Mouse (Mus musculus): ENCODE results near the gene Fgfr2. TPM values are rescaled to one million over a fixed set of nuclear protein-coding genes. Genes with fewer than 3 reads are reported as not detected.
A peak's percentile ranks its signal among the peaks of the same experiment; 100 is the strongest.

Gene Fgfr2
- polyA plus RNA-seq, 1 experiment from 2014 or later = 133 TPM

DNA sequence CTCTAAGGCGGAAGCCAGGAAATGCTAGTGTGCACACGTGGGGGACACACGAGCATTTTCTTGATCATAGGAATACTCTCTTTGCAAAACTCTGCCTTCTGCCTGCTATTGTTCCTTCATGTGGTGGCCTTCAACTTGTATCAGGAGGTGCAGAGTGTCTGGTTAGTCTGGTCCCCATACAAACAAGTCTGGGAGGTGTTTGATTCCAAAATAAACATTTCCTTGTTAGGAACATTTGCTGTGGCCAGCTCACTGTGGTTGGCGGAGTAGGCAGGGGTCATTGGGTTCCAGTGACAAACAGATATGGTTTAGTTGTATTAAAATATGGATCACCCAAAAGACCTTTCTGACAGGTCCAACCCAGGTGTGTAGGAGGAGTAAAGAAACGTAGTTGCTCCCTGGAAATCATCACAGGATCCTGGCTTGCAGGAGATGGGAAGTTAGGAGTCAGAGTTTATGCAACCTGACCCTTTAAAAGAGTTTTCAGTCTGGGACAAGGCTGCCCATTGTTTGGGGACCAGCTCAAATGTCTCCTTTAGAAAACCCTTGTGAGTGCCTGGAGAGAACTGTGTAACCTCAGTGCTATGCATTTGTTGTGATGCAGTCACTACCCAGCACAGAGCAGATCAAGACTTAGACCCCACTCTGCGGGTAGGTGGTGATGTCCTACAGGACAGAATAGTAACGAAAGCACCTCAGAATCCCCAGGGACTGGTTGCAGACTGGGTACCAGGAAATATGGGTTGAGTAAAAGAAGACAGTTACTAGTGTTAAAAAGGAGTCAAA is 235.9 kb downstream of the Fgfr2 start:
- Histone ChIP-seq H3K4me2 (replicated peaks; ENCODE audit: low read depth, low read length) (no peak overlapping the region), H3K36me3 (ENCODE audit: control insufficient read depth, insufficient read depth, low read length) (peaks cover 24% of the 10 kb centered on the region), H3K27ac (ENCODE audit: low read depth, low read length) (0 out of 2 replicates have a peak overlapping the region, but pooled peaks have one; percentile 10), H3K9me3 (ENCODE audit: control insufficient read depth, low read length) (no peaks in the 10 kb centered on the region), H3K9ac (ENCODE audit: low read depth, low read length) (no peak overlapping the region), H3K4me1 (ENCODE audit: control insufficient read depth, insufficient read depth, low read length) (no peaks in the 10 kb centered on the region), H3K4me3 (ENCODE audit: low read length) (no peak overlapping the region), H3K27me3 (ENCODE audit: control insufficient read depth, insufficient read depth, low read length) (no peaks in the 10 kb centered on the region)
- 0 out of 2 replicates have a peak, but pooled peaks have one; percentile 52 for ATAC-seq (ENCODE audit: low FRiP score, low TSS enrichment)
- WGBS = 39% methylated on average over 7 of the region's 7 CpGs

DNA sequence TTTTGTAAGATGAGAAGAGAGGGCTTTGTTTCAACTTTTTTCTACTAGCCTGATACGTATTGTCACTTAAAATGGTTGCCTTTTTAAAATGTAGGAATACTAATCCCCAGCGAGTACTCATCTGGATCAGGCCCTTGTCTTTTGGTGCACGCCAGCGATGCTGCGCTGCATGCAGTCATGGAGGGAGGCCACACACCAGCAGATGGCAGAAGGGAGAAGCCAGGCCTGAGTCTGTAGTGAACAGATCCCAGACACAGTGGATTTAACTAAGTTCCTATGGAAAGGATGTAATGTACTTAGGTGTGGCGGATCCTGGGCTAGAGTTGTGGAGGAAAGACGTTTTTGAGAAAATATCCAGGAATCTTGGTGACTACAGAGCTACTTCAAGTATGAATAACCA is 239.1 kb downstream of the Fgfr2 start:
- ATAC-seq (ENCODE audit: low FRiP score, low TSS enrichment) = no peak
- H3K36me3 ChIP-seq (ENCODE audit: control insufficient read depth, insufficient read depth, low read length) = peaks cover 54% of the 10 kb centered on the region
- H3K27ac ChIP-seq (ENCODE audit: low read depth, low read length) = no peak overlapping the region
- WGBS = 90% methylated on average over 7 of the region's 7 CpGs
- H3K9ac ChIP-seq (ENCODE audit: low read depth, low read length) = no peak overlapping the region
- H3K4me2 ChIP-seq (replicated peaks; ENCODE audit: low read depth, low read length) = no peak overlapping the region
- H3K4me3 ChIP-seq (ENCODE audit: low read length) = no peak overlapping the region
- H3K9me3 ChIP-seq (ENCODE audit: control insufficient read depth, low read length) = no peaks in the 10 kb centered on the region
- no peaks in the 10 kb centered on the region for H3K27me3 ChIP-seq (ENCODE audit: control insufficient read depth, insufficient read depth, low read length)
- H3K4me1 ChIP-seq (ENCODE audit: control insufficient read depth, insufficient read depth, low read length) = no peaks in the 10 kb centered on the region

- no peak overlapping the region for H3K4me3 ChIP-seq (ENCODE audit: low read length)
- H3K36me3 ChIP-seq (ENCODE audit: control insufficient read depth, insufficient read depth, low read length) = peaks cover 69% of the 10 kb centered on the region
- no peak for ATAC-seq (ENCODE audit: low FRiP score, low TSS enrichment)
- H3K4me2 ChIP-seq (replicated peaks; ENCODE audit: low read depth, low read length) = no peak overlapping the region
- no peaks in the 10 kb centered on the region for H3K27me3 ChIP-seq (ENCODE audit: control insufficient read depth, insufficient read depth, low read length)
- H3K27ac ChIP-seq (ENCODE audit: low read depth, low read length) = no peak overlapping the region
- H3K9me3 ChIP-seq (ENCODE audit: control insufficient read depth, low read length) = no peaks in the 10 kb centered on the region
- 72% methylated on average over 2 of the region's 2 CpGs for WGBS
- H3K4me1 ChIP-seq (ENCODE audit: control insufficient read depth, insufficient read depth, low read length) = no peaks in the 10 kb centered on the region
- no peak overlapping the region for H3K9ac ChIP-seq (ENCODE audit: low read depth, low read length)
Observed at GRCm38 (mm10) chr7:132882343-132882742, 240.8 kb downstream of the Fgfr2 start.

- Histone ChIP-seq H3K27me3 (ENCODE audit: control insufficient read depth, insufficient read depth, low read length) (no peaks in the 10 kb centered on the region), H3K9ac (ENCODE audit: low read depth, low read length) (no peak overlapping the region), H3K4me2 (replicated peaks; ENCODE audit: low read depth, low read length) (no peak overlapping the region), H3K27ac (ENCODE audit: low read depth, low read length) (no peak overlapping the region), H3K4me1 (ENCODE audit: control insufficient read depth, insufficient read depth, low read length) (no peaks in the 10 kb centered on the region), H3K9me3 (ENCODE audit: control insufficient read depth, low read length) (no peaks in the 10 kb centered on the region), H3K36me3 (ENCODE audit: control insufficient read depth, insufficient read depth, low read length) (peaks cover 90% of the 10 kb centered on the region), H3K4me3 (ENCODE audit: low read length) (no peak overlapping the region)
- 94% methylated on average over 1 of the region's 1 CpGs for WGBS
- ATAC-seq (ENCODE audit: low FRiP score, low TSS enrichment) = no peak
Observed at GRCm38 (mm10) chr7:132880276-132880675, 242.9 kb downstream of the Fgfr2 start.

DNA sequence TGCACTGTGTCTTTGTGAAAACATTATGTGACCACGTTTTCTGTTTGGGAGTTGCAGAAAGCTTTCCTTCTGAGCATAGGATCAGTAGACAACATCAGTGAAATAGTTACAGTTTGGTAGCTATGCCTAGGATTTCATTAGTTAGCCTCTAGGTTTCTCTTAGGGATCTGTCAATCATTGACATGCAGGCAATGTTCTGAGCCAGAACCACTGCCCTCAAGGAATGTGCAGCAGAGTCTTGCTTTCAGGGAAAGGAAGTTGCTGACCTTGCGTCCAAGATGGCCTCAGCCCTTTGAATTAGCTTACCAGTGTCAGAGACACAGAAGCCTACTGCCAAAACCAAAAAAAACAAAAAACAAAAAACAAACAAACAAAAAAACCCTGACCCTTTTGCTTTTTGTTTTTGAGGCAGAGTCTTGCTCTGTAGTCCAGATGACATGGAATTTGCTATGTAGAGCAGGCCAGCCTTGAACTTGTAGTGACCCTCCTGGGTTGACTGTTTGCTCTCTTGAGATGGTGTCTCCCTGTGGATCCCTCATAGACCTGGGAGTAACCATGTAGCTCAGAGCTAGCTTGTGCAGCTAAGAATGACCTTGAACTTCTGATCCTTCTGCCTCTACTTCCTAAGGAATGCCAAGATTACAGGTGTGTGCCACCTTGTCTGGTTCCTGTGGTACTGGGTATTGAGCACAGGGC is 247.6 kb downstream of the Fgfr2 start:
- no peaks in the 10 kb centered on the region for H3K9me3 ChIP-seq (ENCODE audit: control insufficient read depth, low read length)
- H3K36me3 ChIP-seq (ENCODE audit: control insufficient read depth, insufficient read depth, low read length) = peaks cover 85% of the 10 kb centered on the region
- no peaks in the 10 kb centered on the region for H3K4me1 ChIP-seq (ENCODE audit: control insufficient read depth, insufficient read depth, low read length)
- no peak overlapping the region for H3K4me2 ChIP-seq (replicated peaks; ENCODE audit: low read depth, low read length)
- H3K27ac ChIP-seq (ENCODE audit: low read depth, low read length) = no peak overlapping the region
- no peak for ATAC-seq (ENCODE audit: low FRiP score, low TSS enrichment)
- no peak overlapping the region for H3K9ac ChIP-seq (ENCODE audit: low read depth, low read length)
- H3K4me3 ChIP-seq (ENCODE audit: low read length) = no peak overlapping the region
- no peaks in the 10 kb centered on the region for H3K27me3 ChIP-seq (ENCODE audit: control insufficient read depth, insufficient read depth, low read length)
- WGBS = 74% methylated on average over 2 of the region's 2 CpGs

DNA sequence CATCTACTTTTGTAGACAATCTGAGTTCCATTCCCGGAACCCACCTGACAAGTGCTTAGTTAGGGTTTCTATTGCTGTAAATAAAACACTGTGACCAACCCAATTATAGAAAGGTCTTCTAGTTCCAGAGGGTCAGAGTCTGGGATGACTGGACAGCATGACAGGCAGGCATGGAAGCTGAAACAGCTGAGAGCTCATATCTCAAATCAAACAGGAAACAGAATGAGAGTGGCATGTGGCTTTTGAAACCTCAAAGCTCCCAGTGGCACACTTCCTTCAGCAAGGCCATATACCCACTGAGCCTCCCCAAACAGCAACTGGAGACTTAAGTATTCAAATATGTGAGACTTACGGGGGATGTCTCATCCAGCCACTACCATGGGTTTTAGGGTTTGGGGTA is 250.1 kb downstream of the Fgfr2 start:
- Histone ChIP-seq H3K27me3 (ENCODE audit: control insufficient read depth, insufficient read depth, low read length) (no peaks in the 10 kb centered on the region), H3K4me2 (replicated peaks; ENCODE audit: low read depth, low read length) (no peak overlapping the region), H3K9ac (ENCODE audit: low read depth, low read length) (no peak overlapping the region), H3K9me3 (ENCODE audit: control insufficient read depth, low read length) (no peaks in the 10 kb centered on the region), H3K4me3 (ENCODE audit: low read length) (no peak overlapping the region), H3K4me1 (ENCODE audit: control insufficient read depth, insufficient read depth, low read length) (no peaks in the 10 kb centered on the region), H3K27ac (ENCODE audit: low read depth, low read length) (no peak overlapping the region), H3K36me3 (ENCODE audit: control insufficient read depth, insufficient read depth, low read length) (peaks cover 79% of the 10 kb centered on the region)
- ATAC-seq (ENCODE audit: low FRiP score, low TSS enrichment) = no peak
- 92% methylated on average over 2 of the region's 2 CpGs for WGBS

- peaks cover 51% of the 10 kb centered on the region for H3K36me3 ChIP-seq (ENCODE audit: control insufficient read depth, insufficient read depth, low read length)
- no peak overlapping the region for H3K27ac ChIP-seq (ENCODE audit: low read depth, low read length)
- ATAC-seq (ENCODE audit: low FRiP score, low TSS enrichment) = no peak
- H3K4me1 ChIP-seq (ENCODE audit: control insufficient read depth, insufficient read depth, low read length) = no peaks in the 10 kb centered on the region
- H3K9me3 ChIP-seq (ENCODE audit: control insufficient read depth, low read length) = no peaks in the 10 kb centered on the region
- no peak overlapping the region for H3K4me3 ChIP-seq (ENCODE audit: low read length)
- no peak overlapping the region for H3K9ac ChIP-seq (ENCODE audit: low read depth, low read length)
- 97% methylated on average over 9 of the region's 9 CpGs for WGBS
- H3K4me2 ChIP-seq (replicated peaks; ENCODE audit: low read depth, low read length) = no peak overlapping the region
- no peaks in the 10 kb centered on the region for H3K27me3 ChIP-seq (ENCODE audit: control insufficient read depth, insufficient read depth, low read length)
Observed at GRCm38 (mm10) chr7:132866316-132866715, 256.8 kb downstream of the Fgfr2 start.

GRCm38 (mm10) chr7:132859042-132859958 is 263.9 kb downstream of the Fgfr2 start, which contains the start of gene Abraxas2:
Gene Abraxas2 (plus strand): TSS chr7:132859225.
- peak; percentile 96 for ATAC-seq (ENCODE audit: low FRiP score, low TSS enrichment)
- H3K4me1 ChIP-seq (ENCODE audit: control insufficient read depth, insufficient read depth, low read length) = no peaks in the 10 kb centered on the region
- no peaks in the 10 kb centered on the region for H3K9me3 ChIP-seq (ENCODE audit: control insufficient read depth, low read length)
- H3K4me2 ChIP-seq (replicated peaks; ENCODE audit: low read depth, low read length) = peak within 1 kb of the TSS; percentile 67
- H3K27me3 ChIP-seq (ENCODE audit: control insufficient read depth, insufficient read depth, low read length) = no peaks in the 10 kb centered on the region
- H3K36me3 ChIP-seq (ENCODE audit: control insufficient read depth, insufficient read depth, low read length) = no peaks in the 10 kb centered on the region
- 1% methylated on average over 53 of the region's 53 CpGs for WGBS
- peak within 1 kb of the TSS; percentile 99 for H3K4me3 ChIP-seq (ENCODE audit: low read length)
- H3K27ac ChIP-seq (ENCODE audit: low read depth, low read length) = peak within 1 kb of the TSS; percentile 69
- peak within 1 kb of the TSS; percentile 93 for H3K9ac ChIP-seq (ENCODE audit: low read depth, low read length)

Measured in kidney, embryonic 14.5 days (tissue).